Mouse (Mus musculus) yolk sac, embryonic 10.5 days (tissue): ENCODE results near the gene Nans.

Experiments
- DNase-seq: peaks from one replicate; pipeline ENCODE4 v3.0.0-alpha.2; 2017; ENCODE audit warnings: low spot score

The Nans gene

DNA sequence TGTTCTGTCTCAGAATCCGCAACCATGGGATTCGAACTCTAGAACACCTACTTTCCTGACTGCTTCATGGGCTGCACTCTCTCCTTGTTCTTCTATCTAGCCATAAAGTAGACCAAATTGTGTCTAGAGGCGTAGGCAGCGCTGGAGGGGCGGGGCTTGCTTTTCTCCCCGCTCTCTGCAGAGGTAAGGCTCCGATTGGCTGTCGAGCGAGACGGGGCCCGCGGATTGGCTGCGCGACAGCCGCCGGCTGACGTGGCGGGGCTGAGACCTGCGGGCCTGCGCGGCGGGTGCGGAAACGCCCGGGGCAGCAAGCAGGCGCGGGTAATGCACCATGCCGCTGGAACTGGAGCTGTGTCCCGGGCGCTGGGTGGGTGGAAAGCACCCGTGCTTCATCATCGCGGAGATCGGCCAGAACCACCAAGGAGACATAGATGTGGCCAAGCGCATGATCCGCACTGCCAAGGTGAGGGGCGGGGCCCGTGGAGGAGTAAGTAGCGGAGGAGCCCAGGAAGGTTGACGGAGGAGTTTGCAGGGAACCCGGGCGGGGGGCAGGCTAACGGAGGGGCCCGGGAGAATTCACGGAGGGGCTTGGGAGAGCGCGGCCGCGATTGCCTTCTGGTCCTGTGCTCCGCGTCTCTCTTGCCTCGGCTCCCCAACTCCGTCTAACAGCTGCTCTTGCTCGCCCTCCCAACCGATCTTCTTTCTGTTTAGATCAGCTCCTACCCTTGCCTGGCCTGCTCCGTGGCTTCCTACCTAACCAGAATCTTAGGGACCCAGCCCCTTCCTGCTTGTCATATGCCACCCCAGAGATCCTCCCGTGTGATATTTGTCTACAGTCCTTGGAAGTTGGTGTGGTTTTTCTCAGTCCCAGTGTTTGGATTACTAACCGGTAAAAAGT is at the start of gene Nans:
Gene Nans, plus strand, starts transcription at position 221 of the 898 bp plus-strand sequence.
- DNase-seq: peak; percentile 94

DNA sequence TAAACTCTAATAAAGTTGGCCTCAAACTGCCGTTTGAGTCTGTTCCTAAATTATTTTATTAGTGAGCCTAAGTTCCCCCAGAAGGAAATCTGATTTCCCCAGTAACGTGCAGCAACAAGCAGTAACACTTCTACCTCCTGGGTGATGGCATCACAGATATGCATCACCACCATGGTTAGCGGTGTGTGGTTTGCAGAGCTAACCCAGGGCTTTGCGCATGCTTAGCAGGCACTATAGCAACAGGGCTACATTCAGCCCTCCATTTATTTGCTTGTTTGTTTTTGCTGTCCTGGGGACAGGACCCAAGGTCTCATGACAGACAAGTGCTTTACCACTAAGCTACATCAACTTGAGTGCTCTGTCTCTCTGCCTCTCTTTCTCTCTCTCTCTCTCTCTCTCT is 46.5 kb upstream of the Nans start:
- no peak for DNase-seq

DNA sequence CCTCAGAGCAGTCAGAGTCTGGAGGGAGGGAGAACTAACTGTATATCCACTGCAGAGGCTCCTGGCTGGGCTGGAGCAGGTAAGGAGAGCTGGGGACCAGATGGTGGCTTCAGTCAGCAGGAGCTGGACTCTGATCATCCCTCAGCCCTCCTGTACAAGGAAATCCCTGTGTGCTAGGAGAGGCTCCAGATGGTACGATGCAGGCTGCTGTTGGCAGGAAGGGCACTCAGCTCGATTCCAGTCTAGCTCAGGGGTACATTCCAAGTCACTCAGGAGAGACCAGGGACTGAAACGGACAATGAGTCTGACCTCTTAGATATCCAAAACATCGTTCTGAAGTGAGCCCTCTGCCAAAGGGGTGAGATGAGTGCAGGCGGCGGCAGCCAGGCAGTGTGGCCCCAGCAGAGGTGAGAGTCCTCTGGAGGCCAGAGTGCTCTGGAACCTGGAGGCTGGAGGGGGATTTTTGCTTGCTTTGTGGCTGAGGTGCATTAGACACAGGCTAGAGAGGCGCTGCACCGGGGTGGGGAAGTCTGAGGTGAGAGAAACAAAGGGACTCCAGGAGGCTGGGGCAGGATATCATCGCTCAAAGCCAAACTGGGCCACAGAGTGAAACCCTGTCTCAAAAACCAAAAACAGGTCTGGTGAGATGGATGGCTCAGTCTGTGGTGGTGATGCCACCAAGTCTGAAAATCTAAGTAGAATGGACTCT is 43.7 kb upstream of the Nans start:
- DNase-seq: no peak

DNA sequence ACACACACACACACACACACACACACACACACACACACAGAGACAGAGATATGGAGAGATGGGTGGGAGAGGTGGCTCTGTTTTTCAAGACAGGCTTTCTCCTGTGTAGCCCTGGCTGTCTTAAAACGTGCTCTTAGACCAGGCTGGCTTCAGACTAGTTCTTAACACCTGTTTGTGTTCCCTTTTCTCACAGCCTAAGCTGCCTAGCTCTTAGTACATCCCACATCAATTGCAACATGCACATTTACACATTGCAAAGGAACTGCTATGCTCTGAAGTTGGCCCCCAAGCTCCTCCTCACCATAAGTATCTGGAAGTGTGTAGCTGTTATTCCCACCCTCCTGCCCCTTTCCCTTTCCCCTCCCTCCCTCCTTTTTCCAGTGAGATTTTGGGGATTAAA is 41.6 kb upstream of the Nans start:
- no peak for DNase-seq

DNA sequence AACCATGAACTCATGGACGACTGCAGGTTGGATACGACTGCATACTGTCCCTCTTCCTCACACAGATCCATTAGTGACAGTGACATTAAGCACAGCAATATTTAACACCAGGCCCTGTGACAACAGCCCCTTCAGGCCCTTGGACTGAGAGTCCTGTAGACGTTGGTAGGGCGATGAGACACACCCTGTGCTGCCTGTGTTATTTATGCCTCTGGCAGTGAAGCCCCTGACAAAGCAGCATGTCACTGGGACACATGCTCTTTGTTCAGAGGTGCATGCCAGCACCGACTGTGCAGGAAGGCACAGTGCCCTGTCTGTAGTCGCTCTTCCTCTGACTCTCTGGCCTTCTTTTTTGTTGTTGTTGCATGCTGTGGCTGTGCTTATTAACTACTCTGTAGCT is 40.2 kb upstream of the Nans start:
- no peak for DNase-seq

DNA sequence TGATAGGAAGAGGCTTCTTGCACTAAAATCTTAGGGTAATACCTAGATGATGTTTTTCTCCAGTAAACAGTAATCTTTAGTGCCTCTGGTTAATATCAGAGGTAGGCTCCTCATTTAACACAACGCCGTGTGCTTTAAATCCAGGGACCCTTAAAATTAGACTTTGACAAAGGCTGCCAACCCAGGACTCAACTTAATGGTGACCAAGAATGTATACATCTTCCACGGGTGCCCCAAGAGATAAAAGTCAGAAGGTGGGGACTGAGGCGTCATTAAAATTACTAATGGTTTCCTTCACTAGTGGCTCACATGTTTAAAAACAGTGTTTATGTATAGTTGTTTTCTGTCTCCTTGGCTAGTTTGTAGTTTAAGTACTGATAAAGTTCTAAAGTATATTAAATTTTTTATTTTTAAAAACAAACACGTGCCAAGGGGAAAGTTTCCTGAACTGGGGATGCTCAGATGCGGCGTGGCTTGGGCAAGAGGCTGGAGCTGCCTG is 39.0 kb upstream of the Nans start:
- DNase-seq: no peak

DNA sequence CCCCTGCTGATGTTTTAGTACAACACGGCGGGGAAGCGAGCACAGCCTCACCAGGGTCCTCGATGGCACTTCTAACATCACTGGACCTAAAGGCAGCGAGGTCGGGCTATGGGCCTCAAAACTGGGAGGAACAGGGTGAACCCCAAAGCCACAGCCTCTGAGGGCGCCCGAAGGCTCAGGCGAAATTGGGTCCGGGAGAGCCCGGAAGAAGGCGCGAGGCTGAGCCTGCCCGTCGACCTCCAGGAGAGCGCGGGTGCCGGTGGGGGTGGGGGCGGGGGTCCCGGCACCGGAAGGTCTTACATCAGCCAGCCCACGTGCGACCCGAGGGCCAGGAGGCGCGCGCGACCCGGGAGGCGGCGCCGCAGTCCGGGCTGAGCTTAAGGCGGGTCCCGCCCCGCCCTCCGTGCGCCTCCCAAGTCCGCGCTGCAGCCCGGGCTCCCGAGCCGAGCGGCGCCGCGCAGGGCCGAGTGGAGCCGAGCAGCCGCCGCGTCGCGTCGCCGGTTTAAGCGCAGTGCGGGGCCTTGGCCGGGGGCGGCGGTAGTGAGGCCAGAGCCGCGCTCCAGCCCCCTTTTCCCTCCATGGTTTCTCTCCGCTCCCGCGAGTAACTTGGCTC is 38.4 kb upstream of the Nans start, which contains the start of gene Anp32b:
Gene Anp32b, plus strand, starts transcription at position 384 of the 613 bp plus-strand sequence.
- DNase-seq: peak; percentile 91

DNA sequence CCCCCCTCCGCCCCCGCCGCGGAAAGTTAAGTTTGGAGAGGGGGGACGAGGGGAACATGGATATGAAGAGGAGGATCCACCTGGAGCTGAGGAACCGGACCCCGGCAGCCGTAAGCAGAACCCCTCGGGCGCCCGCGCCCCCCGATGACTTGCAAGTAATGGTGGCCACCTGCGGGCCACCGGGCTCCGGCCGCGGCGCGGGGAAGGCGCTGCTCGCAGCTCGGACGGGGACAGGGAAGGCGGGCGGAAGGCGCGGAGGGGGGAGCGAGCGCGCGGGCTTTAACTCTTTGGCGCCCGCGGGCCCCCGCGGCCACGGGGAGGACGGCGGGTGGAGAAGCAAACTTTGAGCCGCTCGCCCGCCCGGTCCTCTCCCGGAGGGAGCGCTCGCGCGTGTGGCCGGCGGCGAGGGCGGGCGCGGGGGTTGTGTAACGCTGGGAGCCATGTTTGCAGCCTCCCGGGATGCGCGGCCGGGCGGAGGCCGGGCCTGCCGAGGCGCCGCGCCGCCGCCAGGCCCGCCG is 37.7 kb upstream of the Nans start:
- peak; percentile 74 for DNase-seq

DNA sequence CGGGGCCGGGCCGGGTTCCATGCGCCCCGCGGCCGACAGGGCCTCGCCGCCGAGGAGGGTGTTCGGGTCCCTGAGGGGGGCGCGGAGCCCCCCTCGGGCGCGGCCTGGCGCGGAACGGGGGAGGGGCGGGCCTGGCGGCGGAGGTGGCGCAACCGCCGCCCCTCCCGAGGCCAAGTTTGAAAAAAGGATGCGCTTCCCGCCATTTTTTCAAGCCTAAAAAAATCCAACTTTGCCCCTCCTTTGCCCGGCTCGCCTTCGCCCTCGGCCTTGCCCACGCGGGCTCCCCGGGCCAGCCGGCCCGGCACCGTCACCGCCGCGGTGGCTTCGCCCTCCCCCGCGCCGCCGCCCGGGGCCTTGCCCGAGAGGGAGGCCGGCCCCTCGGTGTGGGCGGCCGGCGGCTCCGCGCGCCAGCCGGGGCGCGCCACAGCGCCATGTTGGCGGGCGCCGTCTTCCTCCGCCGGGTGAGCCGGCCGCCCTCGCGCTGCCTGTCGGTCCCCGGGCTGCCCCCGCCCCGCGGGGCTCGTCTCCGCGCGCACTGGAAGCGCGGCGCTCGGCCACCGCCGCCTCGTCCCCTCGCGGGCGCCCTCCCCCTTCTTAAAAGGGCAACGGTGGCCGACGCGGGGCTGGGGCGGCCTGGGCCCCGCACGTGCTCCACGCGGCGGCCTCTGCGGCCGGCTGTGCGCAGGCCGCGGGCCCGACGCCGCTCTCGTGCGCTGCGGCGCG is 37.1 kb upstream of the Nans start:
- peak; percentile 81 for DNase-seq

DNA sequence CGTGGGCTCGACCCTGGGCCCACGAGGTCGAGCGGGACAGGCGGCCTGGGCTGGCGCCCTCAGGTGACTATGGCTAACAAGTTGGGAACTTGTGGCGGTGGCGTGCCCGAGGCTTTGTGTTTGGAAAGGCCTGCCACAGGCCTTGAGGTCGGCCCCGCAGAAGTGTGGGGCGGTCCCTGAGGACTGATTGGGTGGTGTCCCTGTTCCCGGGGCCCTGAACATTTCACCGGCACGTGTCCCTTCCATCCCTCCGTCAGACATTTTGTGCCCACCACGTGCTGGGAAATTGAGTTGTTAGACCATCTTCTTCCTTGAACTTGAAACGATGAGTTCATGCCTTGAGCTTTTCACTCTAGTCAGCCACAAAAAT is 36.6 kb upstream of the Nans start:
- peak; percentile 79 for DNase-seq

DNA sequence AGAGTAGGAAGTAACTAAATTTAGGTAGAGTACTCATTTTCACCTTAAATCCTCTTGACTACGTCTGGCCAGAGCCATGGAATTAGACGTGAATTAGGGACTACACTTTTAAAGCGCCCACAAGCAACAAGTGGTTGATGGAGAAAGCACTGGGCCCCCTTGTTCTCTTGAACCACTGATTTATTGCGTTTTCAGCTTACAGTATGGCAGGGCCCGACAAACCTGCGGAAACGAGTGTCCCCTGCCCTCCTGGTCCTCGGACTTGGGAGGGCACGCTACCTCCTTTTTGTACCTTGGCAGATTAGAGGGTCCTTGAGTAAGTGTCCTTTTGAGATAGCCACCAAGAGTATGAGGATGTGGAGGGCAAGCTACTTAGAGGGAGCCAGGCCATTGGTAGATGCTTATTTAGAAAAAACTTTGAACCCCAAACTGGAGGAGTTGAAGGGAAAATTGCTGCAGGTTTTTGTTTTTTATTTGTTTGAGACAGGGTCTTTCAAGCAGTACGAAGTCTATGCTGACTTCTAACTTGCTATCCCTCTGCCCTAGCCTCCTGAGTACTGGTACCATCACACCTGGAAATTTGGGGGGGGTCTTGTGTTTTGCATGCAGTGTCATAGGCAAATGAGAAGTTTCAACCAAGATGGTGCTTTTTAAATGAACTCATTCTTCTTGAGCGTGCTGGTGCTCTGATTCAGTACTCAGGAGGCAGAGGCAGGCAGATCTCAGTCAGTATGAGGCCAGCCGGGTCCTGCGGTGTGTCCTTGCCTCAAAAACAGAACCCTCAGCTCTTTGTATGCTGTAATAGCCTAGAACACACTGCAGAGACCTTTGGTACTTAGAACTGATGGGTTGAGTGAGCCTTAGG is 36.0 kb upstream of the Nans start:
- DNase-seq: no peak

DNA sequence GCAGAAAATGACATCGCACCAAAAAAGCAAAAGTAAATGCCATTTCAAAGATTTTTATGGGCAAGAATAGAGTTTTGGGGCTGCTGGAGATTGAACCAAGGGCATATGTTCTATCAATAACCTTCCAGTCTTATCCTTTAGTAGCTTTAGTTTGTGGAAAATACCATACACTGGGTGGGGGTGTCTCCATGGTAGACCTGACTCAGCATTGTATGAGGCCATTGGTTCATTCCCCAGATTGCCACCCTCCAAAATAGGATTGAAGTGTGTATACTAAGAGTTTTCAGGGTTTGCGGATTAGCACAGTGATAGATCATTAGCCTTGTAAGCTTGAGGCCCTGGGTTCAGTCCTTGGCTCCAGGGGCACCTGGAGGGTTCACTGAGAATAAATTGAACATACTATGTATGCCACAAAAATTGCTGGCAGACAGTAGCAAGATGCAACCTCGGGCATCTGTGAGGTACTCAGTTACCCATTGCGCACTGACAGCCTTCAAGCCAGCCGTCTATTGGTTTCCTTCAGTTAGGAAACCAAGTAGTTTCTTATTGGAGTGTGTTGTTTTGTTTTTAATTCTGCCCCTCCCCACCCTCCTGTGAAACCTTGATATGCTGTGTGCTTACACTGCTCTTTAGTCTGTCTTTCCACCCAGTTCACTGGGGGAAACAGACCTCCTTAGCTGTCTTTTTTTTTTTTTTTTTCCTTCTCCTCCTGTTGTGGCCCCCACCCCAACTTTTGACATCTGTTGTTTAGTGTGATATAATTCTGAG is 34.8 kb upstream of the Nans start:
- no peak for DNase-seq

DNA sequence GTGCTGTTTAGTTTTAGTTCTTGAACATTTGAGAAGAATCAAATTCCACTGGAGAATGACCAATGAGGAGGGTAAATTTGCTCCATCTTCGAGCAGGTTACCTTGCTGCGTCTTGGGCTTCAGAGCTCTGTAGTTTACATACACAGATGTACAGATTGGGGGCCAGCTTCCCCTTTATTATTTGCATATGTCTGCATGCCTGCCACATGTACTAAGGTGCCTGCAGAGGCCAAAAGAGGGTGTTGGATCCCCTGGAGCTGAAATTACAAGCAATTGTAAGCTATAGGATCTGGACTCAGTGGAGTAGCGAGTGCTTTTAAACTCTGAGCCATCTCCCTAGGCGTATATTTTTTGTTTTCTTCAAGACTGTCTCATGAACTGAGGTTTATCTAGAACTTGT is 32.3 kb upstream of the Nans start:
- no peak for DNase-seq

DNA sequence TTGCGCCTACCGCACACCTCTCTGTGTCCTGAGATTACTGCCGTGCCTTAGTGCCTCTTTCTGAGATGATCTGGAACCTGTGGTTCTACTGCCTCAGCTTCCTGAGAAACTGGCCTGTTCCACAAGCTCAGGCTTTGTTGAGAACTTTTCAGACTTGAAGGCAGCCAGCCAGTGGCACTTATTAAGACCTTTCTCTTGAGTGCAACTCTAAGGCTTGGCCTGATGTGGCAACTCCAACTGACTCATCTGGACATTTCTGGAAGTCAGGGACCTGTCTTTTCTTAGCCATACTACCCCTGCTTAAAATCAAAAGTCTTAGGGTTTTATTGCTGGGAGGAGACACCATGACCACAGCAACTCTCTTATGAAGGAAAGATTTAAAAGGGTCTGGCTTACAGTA is 31.9 kb upstream of the Nans start:
- no peak for DNase-seq

DNA sequence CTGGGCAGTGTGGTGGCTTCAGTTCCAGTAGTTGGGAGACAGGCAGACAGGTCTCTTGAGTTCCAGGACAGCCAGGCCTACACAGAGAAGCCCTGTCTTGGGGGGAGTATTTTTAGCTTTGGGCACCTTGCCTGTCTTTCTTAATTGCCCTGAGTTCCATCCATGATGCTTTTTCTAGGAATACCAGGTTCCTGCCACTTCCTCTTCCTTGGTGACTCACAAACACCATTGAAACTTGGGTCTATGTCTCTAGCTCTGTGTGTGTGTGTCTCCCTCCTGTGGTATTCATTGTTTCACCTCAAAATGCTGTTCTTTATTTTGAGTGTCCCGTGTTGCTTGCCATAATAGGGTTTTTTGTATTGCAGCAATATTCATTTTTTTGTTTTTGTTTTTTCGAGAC is 30.6 kb upstream of the Nans start:
- DNase-seq: no peak

DNA sequence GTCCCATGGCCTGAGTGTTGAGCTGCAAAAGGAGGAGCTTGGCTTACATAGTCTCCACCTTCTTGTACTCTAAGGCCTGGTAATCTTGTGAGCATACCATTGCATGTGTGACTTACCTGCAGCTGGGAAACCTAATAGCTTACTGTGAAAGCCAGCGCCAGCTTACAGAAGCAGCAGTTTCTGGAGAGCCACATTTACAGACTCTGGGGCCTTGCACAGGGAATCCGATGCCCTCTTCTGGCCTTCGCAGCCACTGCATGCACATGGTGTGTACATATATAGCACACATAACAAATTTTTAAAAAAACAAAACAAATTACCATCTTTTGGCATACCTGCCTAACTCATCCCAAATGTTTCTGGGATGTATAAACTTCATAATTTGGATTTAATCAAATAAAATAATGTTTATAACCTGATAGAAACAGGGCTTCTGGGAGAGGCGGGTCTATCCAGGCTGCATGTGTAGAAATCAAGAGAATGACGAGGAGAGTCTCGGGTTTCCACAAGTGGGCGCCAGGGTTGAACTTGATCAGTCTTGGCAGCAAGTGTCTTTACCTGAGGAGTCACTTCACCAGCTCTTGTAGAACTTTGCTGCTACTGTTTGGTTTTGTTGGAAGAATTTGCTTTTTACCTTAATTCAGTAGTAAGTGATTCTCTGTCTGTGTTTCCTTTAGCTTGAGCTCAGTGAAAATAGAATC is 25.8 kb upstream of the Nans start:
- DNase-seq: no peak

DNA sequence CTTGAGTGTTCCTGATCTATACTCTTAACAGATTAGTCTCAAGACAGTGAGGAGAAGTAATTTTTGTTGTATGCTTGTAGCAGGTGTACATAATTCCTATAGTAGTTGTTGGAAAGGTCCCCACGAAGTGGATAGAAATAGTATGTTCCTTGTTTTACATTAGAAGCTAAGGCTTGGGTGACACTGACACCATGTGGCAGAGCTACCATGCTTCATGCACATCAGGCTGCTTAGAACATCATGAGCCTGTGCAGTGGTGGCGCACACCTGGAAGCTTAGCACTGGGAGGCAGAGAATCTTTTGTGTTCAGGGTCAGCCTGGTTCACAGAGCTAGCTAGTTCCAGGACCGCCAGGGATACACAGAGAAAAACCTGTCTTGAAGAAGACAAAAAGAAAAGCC is 23.3 kb upstream of the Nans start:
- DNase-seq: no peak

DNA sequence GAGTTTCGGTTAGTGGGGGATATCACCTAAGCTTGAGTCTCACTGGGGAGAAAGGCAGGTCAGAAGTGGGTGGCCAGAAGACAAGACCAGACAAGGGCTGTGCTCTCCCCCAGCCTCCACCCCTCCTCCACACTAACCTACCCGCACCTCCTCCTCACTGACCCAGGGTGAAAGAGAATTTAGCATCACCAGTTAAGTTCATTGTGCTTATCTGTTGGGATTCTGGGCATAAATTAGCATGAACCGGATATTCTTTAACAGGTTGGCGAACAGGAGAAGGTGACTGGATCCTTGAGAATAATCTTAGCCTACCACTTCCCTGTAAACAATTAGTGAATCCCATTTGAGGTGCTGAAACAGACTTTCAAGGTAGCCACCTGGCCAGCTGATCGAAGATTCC is 13.9 kb upstream of the Nans start:
- DNase-seq: no peak

DNA sequence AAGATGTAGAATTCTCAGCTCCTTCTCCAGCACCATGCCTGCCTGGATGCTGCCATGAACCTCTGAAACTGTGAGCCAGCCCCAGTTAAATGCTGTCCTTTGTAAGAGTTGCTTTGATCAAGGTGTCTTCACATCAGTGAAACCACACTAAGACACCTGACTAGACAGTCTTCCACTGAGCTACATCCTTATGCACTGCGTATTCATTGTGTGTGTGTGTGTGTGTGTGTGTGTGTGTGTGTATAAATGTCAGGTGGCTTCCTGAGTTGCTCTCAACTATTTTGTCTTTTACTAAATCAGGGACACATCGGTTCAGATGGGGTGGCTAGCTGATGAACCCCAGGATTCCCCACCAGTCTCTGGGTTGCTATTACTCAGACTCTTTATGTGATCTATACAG is 10.0 kb upstream of the Nans start:
- no peak for DNase-seq
